Mouse (Mus musculus): ENCODE data around the gene Ccdc91.

GRCm38 (mm10) chr6:147426927-147427487 lies 48.6 kb upstream of the Ccdc91 start:
- no peak for TF ChIP-seq POLR2A (IDR thresholded peaks at IDR 0.05; ENCODE audit: control insufficient read depth, extremely low read depth, insufficient read depth, low read length, poor library complexity)
- TF ChIP-seq CTCF (IDR thresholded peaks at IDR 0.05; ENCODE audit: borderline replicate concordance, control insufficient read depth, extremely low read depth, insufficient read depth, low read length, poor library complexity), result no peak
